Mouse (Mus musculus) kidney, adult 8-10 months (tissue): Measurements from ENCODE around the gene Flt4.

Source experiments
- DNase-seq, 2 experiments: peaks; one replicate each; pipeline ENCODE4 v3.0.0; 2022

The Flt4 gene

GRCm38 (mm10) chr11:49702014-49702413 lies 93.0 kb downstream of the Flt4 start:
- no peak for DNase-seq
